Mouse (Mus musculus) sigmoid colon, adult 10 weeks (tissue): ENCODE data around the gene Gm21292. TPM values are rescaled to one million over a fixed set of nuclear protein-coding genes. Genes with fewer than 3 reads are reported as not detected.

ENCODE experiments used
- polyA plus RNA-seq: library from polyadenylated mRNA; stranded (reverse); fragments of 350-450 nt; fragmentation: Illumina TruSeq; extraction: RNeasy Lipid Tissue Mini Kit (QIAGEN cat#74804); gene quantifications from one replicate; pipeline ENCODE4 v1.2.3, GENCODE M21; 2014; ENCODE audit warnings: low read depth, low replicate concordance

Gene Gm21292
- not detected for polyA plus RNA-seq

GRCm38 (mm10) chrY:9133824-9134223 lies at the start of gene Gm21292:
Gm21292 (minus strand) TSS chrY:9133924.

Other genes with a start within 250 kb of the Gm21292 start
- not detected for gene Gm21721, start 68.3 kb upstream of the Gm21292 start, polyA plus RNA-seq
- not detected for gene Gm21812, start 213.3 kb upstream of the Gm21292 start, polyA plus RNA-seq